ENCODE assay signal across 27 mouse cellular contexts in genomic region chr8:10479059-10479458, GRCm38 (mm10).
A peak's percentile ranks its signal among the peaks of the same experiment; 100 is the strongest.
DNase-seq lines count a peak whose midpoint lies in the region; ATAC-seq and TF ChIP-seq lines count a peak whose summit lies in the region.
"Had no signal": no experiment of that assay in that cellular context is flagged by ENCODE, and none has a peak within 500 bp of the region (broad histone marks: within the 10 kb centered on the region; RNA-seq: fewer than 3 reads in every experiment).

No protein-coding gene starts in this region.

- no peak overlapping the region for H3K27ac ChIP-seq in embryonic facial prominence, embryonic 14.5 days (replicated peaks; ENCODE audit: low read depth, low read length)
- H3K27ac ChIP-seq in embryonic facial prominence, embryonic 10.5 days (replicated peaks) = no peak overlapping the region
- H3K27ac ChIP-seq in forebrain, embryonic 16.5 days (ENCODE audit: low read length) = no peak overlapping the region
- no peak overlapping the region for H3K27ac ChIP-seq in forebrain, embryonic 12.5 days
- H3K27ac ChIP-seq in midbrain, embryonic 11.5 days (ENCODE audit: low read depth, low read length) = no peak overlapping the region
- H3K27ac ChIP-seq in midbrain, embryonic 15.5 days = no peak overlapping the region
- H3K27ac ChIP-seq in midbrain, postnatal 0 days (ENCODE audit: low read depth, low read length) = no peak overlapping the region
- no peak overlapping the region for H3K27ac ChIP-seq in midbrain, embryonic 13.5 days
- H3K27ac ChIP-seq: embryonic facial prominence, embryonic 12.5 days; embryonic facial prominence, embryonic 15.5 days; forebrain, embryonic 10.5 days had no signal

- peak; percentile 35 for DNase-seq in embryonic facial prominence, embryonic 14.5 days (ENCODE audit: low spot score)
- no peak for DNase-seq in embryonic facial prominence, embryonic 10.5 days (ENCODE audit: low spot score)
- peak; percentile 12 for DNase-seq in midbrain, embryonic 11.5 days (ENCODE audit: low spot score, missing footprints)
- peak; percentile 9 for DNase-seq in midbrain, postnatal 0 days (ENCODE audit: low spot score)
- DNase-seq: adrenal gland, adult 8-10 months; adrenal gland, postnatal 14 days; adrenal gland, postnatal 36 days; B cell, adult 2 months; cerebellum, adult 11 months; cerebellum, adult 18-20 months; cerebellum, adult 8-10 months; cerebellum, adult 9-11 months; cerebellum, postnatal 14 days; cerebellum, postnatal 36 days; embryo, embryonic 11 days had no signal

- no peak for ATAC-seq in embryonic facial prominence, embryonic 14.5 days (ENCODE audit: low read depth)
- ATAC-seq in forebrain, embryonic 16.5 days = peak; percentile 58; the same call in 1 of the 2 replicates
- ATAC-seq in forebrain, embryonic 12.5 days (ENCODE audit: low FRiP score) = no peak
- no peak for ATAC-seq in midbrain, embryonic 11.5 days (ENCODE audit: low FRiP score)
- no peak for ATAC-seq in midbrain, embryonic 15.5 days (replicated peaks)
- no peak for ATAC-seq in midbrain, postnatal 0 days (ENCODE audit: low FRiP score)
- no peak for ATAC-seq in midbrain, embryonic 13.5 days
- ATAC-seq: activated CD4-positive, CD25-positive, alpha-beta regulatory T cell, adult 4 months; CD4-positive, CD25-positive, alpha-beta regulatory T cell, adult 4 months; Patski had no signal

- no peaks in the 10 kb centered on the region for H3K36me3 ChIP-seq in embryonic facial prominence, embryonic 14.5 days (ENCODE audit: control insufficient read depth, insufficient read depth, low read length)
- no peaks in the 10 kb centered on the region for H3K36me3 ChIP-seq in embryonic facial prominence, embryonic 10.5 days (replicated peaks)
- H3K36me3 ChIP-seq in forebrain, embryonic 16.5 days (ENCODE audit: control insufficient read depth, insufficient read depth) = no peaks in the 10 kb centered on the region
- H3K36me3 ChIP-seq in forebrain, embryonic 12.5 days (replicated peaks) = no peaks in the 10 kb centered on the region
- H3K36me3 ChIP-seq in midbrain, embryonic 11.5 days (ENCODE audit: control insufficient read depth, insufficient read depth, low read length) = no peaks in the 10 kb centered on the region
- no peaks in the 10 kb centered on the region for H3K36me3 ChIP-seq in midbrain, embryonic 15.5 days (replicated peaks)
- H3K36me3 ChIP-seq in midbrain, postnatal 0 days (ENCODE audit: insufficient read depth, low read length) = no peaks in the 10 kb centered on the region
- no peaks in the 10 kb centered on the region for H3K36me3 ChIP-seq in midbrain, embryonic 13.5 days
- H3K36me3 ChIP-seq: embryonic facial prominence, embryonic 12.5 days; embryonic facial prominence, embryonic 15.5 days; forebrain, embryonic 10.5 days; G1E had no signal

- TF ChIP-seq CTCF in midbrain, postnatal 0 days (IDR thresholded peaks at IDR 0.05) = no peak

- H3K9ac ChIP-seq in embryonic facial prominence, embryonic 14.5 days (ENCODE audit: low read depth, low read length) = no peak overlapping the region
- H3K9ac ChIP-seq in forebrain, embryonic 16.5 days (replicated peaks; ENCODE audit: low read depth, low read length) = no peak overlapping the region
- no peak overlapping the region for H3K9ac ChIP-seq in forebrain, embryonic 12.5 days
- H3K9ac ChIP-seq in midbrain, embryonic 11.5 days (ENCODE audit: low read length) = no peak overlapping the region
- no peak overlapping the region for H3K9ac ChIP-seq in midbrain, embryonic 15.5 days
- no peak overlapping the region for H3K9ac ChIP-seq in midbrain, postnatal 0 days (replicated peaks; ENCODE audit: low read length, poor library complexity, severe bottlenecking)
- H3K9ac ChIP-seq in midbrain, embryonic 13.5 days (replicated peaks) = no peak overlapping the region
- H3K9ac ChIP-seq: embryonic facial prominence, embryonic 12.5 days; embryonic facial prominence, embryonic 15.5 days had no signal

- no peak overlapping the region for H3K4me3 ChIP-seq in embryonic facial prominence, embryonic 14.5 days (ENCODE audit: low read depth, low read length)
- H3K4me3 ChIP-seq in embryonic facial prominence, embryonic 10.5 days = no peak overlapping the region
- H3K4me3 ChIP-seq in forebrain, embryonic 16.5 days (replicated peaks; ENCODE audit: low read length) = no peak overlapping the region
- H3K4me3 ChIP-seq in forebrain, embryonic 12.5 days (replicated peaks) = no peak overlapping the region
- H3K4me3 ChIP-seq in midbrain, embryonic 11.5 days (ENCODE audit: low read depth, low read length) = no peak overlapping the region
- no peak overlapping the region for H3K4me3 ChIP-seq in midbrain, embryonic 15.5 days
- H3K4me3 ChIP-seq in midbrain, postnatal 0 days (ENCODE audit: low read depth, low read length) = no peak overlapping the region
- H3K4me3 ChIP-seq in midbrain, embryonic 13.5 days (replicated peaks) = no peak overlapping the region
- H3K4me3 ChIP-seq: embryonic facial prominence, embryonic 12.5 days; embryonic facial prominence, embryonic 15.5 days; erythroblast, embryonic 14.5 days; forebrain, embryonic 10.5 days had no signal

- 71% methylated on average over 10 of the region's 10 CpGs for WGBS in embryonic facial prominence, embryonic 14.5 days
- 90% methylated on average over 10 of the region's 10 CpGs for WGBS in embryonic facial prominence, embryonic 10.5 days
- WGBS in forebrain, embryonic 16.5 days = 37% methylated on average over 10 of the region's 10 CpGs
- WGBS in forebrain, embryonic 12.5 days = 75% methylated on average over 10 of the region's 10 CpGs
- 93% methylated on average over 10 of the region's 10 CpGs for WGBS in midbrain, embryonic 11.5 days
- WGBS in midbrain, embryonic 15.5 days = 70% methylated on average over 10 of the region's 10 CpGs
- 67% methylated on average over 10 of the region's 10 CpGs for WGBS in midbrain, postnatal 0 days
- WGBS in midbrain, embryonic 13.5 days = 84% methylated on average over 10 of the region's 10 CpGs

- H3K9me3 ChIP-seq in embryonic facial prominence, embryonic 14.5 days (ENCODE audit: control insufficient read depth, low read length) = no peaks in the 10 kb centered on the region
- no peaks in the 10 kb centered on the region for H3K9me3 ChIP-seq in embryonic facial prominence, embryonic 10.5 days
- no peaks in the 10 kb centered on the region for H3K9me3 ChIP-seq in forebrain, embryonic 16.5 days (ENCODE audit: control insufficient read depth, low read length)
- no peaks in the 10 kb centered on the region for H3K9me3 ChIP-seq in forebrain, embryonic 12.5 days
- no peaks in the 10 kb centered on the region for H3K9me3 ChIP-seq in midbrain, embryonic 11.5 days (ENCODE audit: control insufficient read depth, low read length)
- no peaks in the 10 kb centered on the region for H3K9me3 ChIP-seq in midbrain, embryonic 15.5 days
- H3K9me3 ChIP-seq in midbrain, postnatal 0 days (ENCODE audit: low read length) = no peaks in the 10 kb centered on the region
- no peaks in the 10 kb centered on the region for H3K9me3 ChIP-seq in midbrain, embryonic 13.5 days
- H3K9me3 ChIP-seq: embryonic facial prominence, embryonic 12.5 days; embryonic facial prominence, embryonic 15.5 days; forebrain, embryonic 10.5 days; G1E had no signal

- no peaks in the 10 kb centered on the region for H3K4me1 ChIP-seq in embryonic facial prominence, embryonic 14.5 days (ENCODE audit: control insufficient read depth, insufficient read depth, low read length)
- H3K4me1 ChIP-seq in embryonic facial prominence, embryonic 10.5 days = no peaks in the 10 kb centered on the region
- peaks cover 7% of the 10 kb centered on the region; the same call in 1 of the 2 replicates for H3K4me1 ChIP-seq in forebrain, embryonic 16.5 days (replicated peaks; ENCODE audit: control insufficient read depth, insufficient read depth, low read length)
- H3K4me1 ChIP-seq in forebrain, embryonic 12.5 days = no peaks in the 10 kb centered on the region
- H3K4me1 ChIP-seq in midbrain, embryonic 11.5 days (ENCODE audit: control insufficient read depth, insufficient read depth, low read length) = no peaks in the 10 kb centered on the region
- peaks cover 8% of the 10 kb centered on the region; the same call in 1 of the 2 replicates for H3K4me1 ChIP-seq in midbrain, embryonic 15.5 days
- peaks cover 7% of the 10 kb centered on the region for H3K4me1 ChIP-seq in midbrain, postnatal 0 days (ENCODE audit: insufficient read depth, low read length)
- no peaks in the 10 kb centered on the region; the same call in 1 of the 2 replicates for H3K4me1 ChIP-seq in midbrain, embryonic 13.5 days (replicated peaks)
- H3K4me1 ChIP-seq: embryonic facial prominence, embryonic 12.5 days; embryonic facial prominence, embryonic 15.5 days had no signal

- no peaks in the 10 kb centered on the region for H3K27me3 ChIP-seq in embryonic facial prominence, embryonic 14.5 days (replicated peaks; ENCODE audit: control insufficient read depth, insufficient read depth, low read length)
- no peaks in the 10 kb centered on the region for H3K27me3 ChIP-seq in embryonic facial prominence, embryonic 10.5 days (replicated peaks; ENCODE audit: low read depth, poor library complexity, severe bottlenecking)
- no peaks in the 10 kb centered on the region for H3K27me3 ChIP-seq in forebrain, embryonic 16.5 days (replicated peaks; ENCODE audit: control insufficient read depth, insufficient read depth, low read length)
- no peaks in the 10 kb centered on the region for H3K27me3 ChIP-seq in forebrain, embryonic 12.5 days
- H3K27me3 ChIP-seq in midbrain, embryonic 11.5 days (ENCODE audit: control insufficient read depth, insufficient read depth, low read length) = no peaks in the 10 kb centered on the region
- no peaks in the 10 kb centered on the region for H3K27me3 ChIP-seq in midbrain, embryonic 15.5 days (replicated peaks)
- H3K27me3 ChIP-seq in midbrain, postnatal 0 days (ENCODE audit: insufficient read depth, low read length) = no peaks in the 10 kb centered on the region
- no peaks in the 10 kb centered on the region for H3K27me3 ChIP-seq in midbrain, embryonic 13.5 days
- H3K27me3 ChIP-seq: embryonic facial prominence, embryonic 12.5 days; embryonic facial prominence, embryonic 15.5 days had no signal

- H3K4me2 ChIP-seq in embryonic facial prominence, embryonic 14.5 days (ENCODE audit: low read depth, low read length) = no peak overlapping the region
- H3K4me2 ChIP-seq in forebrain, embryonic 16.5 days (ENCODE audit: low read length) = no peak overlapping the region
- no peak overlapping the region for H3K4me2 ChIP-seq in forebrain, embryonic 12.5 days
- no peak overlapping the region for H3K4me2 ChIP-seq in midbrain, embryonic 11.5 days
- no peak overlapping the region for H3K4me2 ChIP-seq in midbrain, embryonic 15.5 days
- no peak overlapping the region for H3K4me2 ChIP-seq in midbrain, postnatal 0 days (ENCODE audit: low read depth, low read length, poor library complexity, severe bottlenecking)
- H3K4me2 ChIP-seq in midbrain, embryonic 13.5 days (replicated peaks) = no peak overlapping the region
- H3K4me2 ChIP-seq: embryonic facial prominence, embryonic 12.5 days; embryonic facial prominence, embryonic 15.5 days had no signal
